In genomic region chr7:34644591-34644990, GRCm38 (mm10) we compare ENCODE assay signal across 20 mouse cellular contexts. TPM values are rescaled to one million over a fixed set of nuclear protein-coding genes. Genes with fewer than 3 reads are reported as not detected.
DNase-seq lines count a peak whose midpoint lies in the region; ATAC-seq and TF ChIP-seq lines count a peak whose summit lies in the region.
"Had no signal": no experiment of that assay in that cellular context is flagged by ENCODE, and none has a peak within 500 bp of the region (broad histone marks: within the 10 kb centered on the region; RNA-seq: fewer than 3 reads in every experiment).

No protein-coding gene starts in this region.

- peaks cover 98% of the 10 kb centered on the region for H3K36me3 ChIP-seq in hindbrain, embryonic 12.5 days
- H3K36me3 ChIP-seq in hindbrain, embryonic 10.5 days = peaks cover 100% of the 10 kb centered on the region
- peaks cover 81% of the 10 kb centered on the region for H3K36me3 ChIP-seq in midbrain, embryonic 14.5 days (ENCODE audit: control insufficient read depth, insufficient read depth, low read length)
- peaks cover 29% of the 10 kb centered on the region for H3K36me3 ChIP-seq in midbrain, embryonic 16.5 days (ENCODE audit: control insufficient read depth, insufficient read depth, low read length)
- H3K36me3 ChIP-seq in hindbrain, embryonic 14.5 days (replicated peaks; ENCODE audit: control insufficient read depth, insufficient read depth) = peaks cover 86% of the 10 kb centered on the region
- H3K36me3 ChIP-seq in midbrain, postnatal 0 days (ENCODE audit: insufficient read depth, low read length) = peaks cover 18% of the 10 kb centered on the region

- no peak overlapping the region for H3K9ac ChIP-seq in hindbrain, embryonic 12.5 days
- no peak overlapping the region for H3K9ac ChIP-seq in midbrain, embryonic 14.5 days (replicated peaks; ENCODE audit: low read length)
- H3K9ac ChIP-seq in midbrain, embryonic 16.5 days (ENCODE audit: low read depth, low read length) = no peak overlapping the region
- no peak overlapping the region for H3K9ac ChIP-seq in hindbrain, embryonic 14.5 days
- H3K9ac ChIP-seq in midbrain, postnatal 0 days (replicated peaks; ENCODE audit: low read length, poor library complexity, severe bottlenecking) = no peak overlapping the region
- H3K9ac ChIP-seq: forebrain, embryonic 15.5 days; heart, embryonic 15.5 days had no signal

- peaks cover 39% of the 10 kb centered on the region for H3K4me1 ChIP-seq in hindbrain, embryonic 12.5 days
- 0 out of 2 replicates have a peak, but pooled peaks cover 4% of the 10 kb centered on the region for H3K4me1 ChIP-seq in hindbrain, embryonic 10.5 days (replicated peaks)
- H3K4me1 ChIP-seq in midbrain, embryonic 14.5 days (ENCODE audit: control insufficient read depth, insufficient read depth, low read length) = peaks cover 9% of the 10 kb centered on the region; the same call in 1 of the 2 replicates
- peaks cover 12% of the 10 kb centered on the region; the same call in 1 of the 2 replicates for H3K4me1 ChIP-seq in midbrain, embryonic 16.5 days (ENCODE audit: control insufficient read depth, insufficient read depth, low read length)
- peaks cover 14% of the 10 kb centered on the region; the same call in 1 of the 2 replicates for H3K4me1 ChIP-seq in hindbrain, embryonic 14.5 days (replicated peaks; ENCODE audit: control insufficient read depth, insufficient read depth, low read length)
- H3K4me1 ChIP-seq in midbrain, postnatal 0 days (ENCODE audit: insufficient read depth, low read length) = no peaks in the 10 kb centered on the region

- TF ChIP-seq CTCF in midbrain, postnatal 0 days (IDR thresholded peaks at IDR 0.05) = peak; percentile 23

- H3K4me2 ChIP-seq in hindbrain, embryonic 12.5 days (replicated peaks) = no peak overlapping the region
- H3K4me2 ChIP-seq in midbrain, embryonic 14.5 days (ENCODE audit: low read length) = no peak overlapping the region
- H3K4me2 ChIP-seq in midbrain, embryonic 16.5 days (ENCODE audit: low read length) = no peak overlapping the region
- no peak overlapping the region for H3K4me2 ChIP-seq in hindbrain, embryonic 14.5 days (replicated peaks)
- H3K4me2 ChIP-seq in midbrain, postnatal 0 days (ENCODE audit: low read depth, low read length, poor library complexity, severe bottlenecking) = no peak overlapping the region
- H3K4me2 ChIP-seq: forebrain, embryonic 15.5 days; heart, embryonic 11.5 days; heart, embryonic 15.5 days had no signal

- 77% methylated on average over 18 of the region's 18 CpGs for WGBS in hindbrain, embryonic 12.5 days
- 84% methylated on average over 18 of the region's 18 CpGs for WGBS in hindbrain, embryonic 10.5 days
- WGBS in midbrain, embryonic 14.5 days = 67% methylated on average over 18 of the region's 18 CpGs
- WGBS in midbrain, embryonic 16.5 days = 65% methylated on average over 18 of the region's 18 CpGs
- WGBS in hindbrain, embryonic 14.5 days = 60% methylated on average over 18 of the region's 18 CpGs
- WGBS in midbrain, postnatal 0 days = 44% methylated on average over 18 of the region's 18 CpGs

- no peaks in the 10 kb centered on the region for H3K27me3 ChIP-seq in hindbrain, embryonic 12.5 days
- no peaks in the 10 kb centered on the region for H3K27me3 ChIP-seq in hindbrain, embryonic 10.5 days (ENCODE audit: insufficient read depth, poor library complexity, severe bottlenecking)
- H3K27me3 ChIP-seq in midbrain, embryonic 14.5 days (ENCODE audit: control insufficient read depth, insufficient read depth, low read length) = no peaks in the 10 kb centered on the region
- no peaks in the 10 kb centered on the region for H3K27me3 ChIP-seq in midbrain, embryonic 16.5 days (ENCODE audit: control insufficient read depth, insufficient read depth, low read depth, low read length)
- no peaks in the 10 kb centered on the region for H3K27me3 ChIP-seq in hindbrain, embryonic 14.5 days (ENCODE audit: control insufficient read depth, insufficient read depth, low read length)
- H3K27me3 ChIP-seq in midbrain, postnatal 0 days (ENCODE audit: insufficient read depth, low read length) = no peaks in the 10 kb centered on the region
- H3K27me3 ChIP-seq: forebrain, embryonic 15.5 days; heart, embryonic 15.5 days had no signal

- no peak for DNase-seq in hindbrain, embryonic 10.5 days (ENCODE audit: low spot score)
- DNase-seq in midbrain, embryonic 14.5 days = peak; percentile 52
- DNase-seq in hindbrain, embryonic 14.5 days (ENCODE audit: low spot score) = no peak
- DNase-seq in midbrain, postnatal 0 days (ENCODE audit: low spot score) = peak; percentile 60
- DNase-seq in MN1 (ENCODE audit: low spot score) = no peak
- DNase-seq: adrenal gland, adult 8-10 months; adrenal gland, postnatal 36 days; cerebellum, adult 11 months; cerebellum, adult 9-10 months; cerebellum, postnatal 36 days; gastrocnemius, postnatal 14 days; heart, adult 2 months; heart, postnatal 14 days had no signal

- no peak overlapping the region for H3K4me3 ChIP-seq in hindbrain, embryonic 12.5 days
- no peak overlapping the region for H3K4me3 ChIP-seq in hindbrain, embryonic 10.5 days
- H3K4me3 ChIP-seq in midbrain, embryonic 14.5 days (replicated peaks; ENCODE audit: low read depth, low read length) = no peak overlapping the region
- no peak overlapping the region for H3K4me3 ChIP-seq in midbrain, embryonic 16.5 days (ENCODE audit: low read depth, low read length)
- no peak overlapping the region for H3K4me3 ChIP-seq in hindbrain, embryonic 14.5 days (replicated peaks; ENCODE audit: low read length)
- no peak overlapping the region for H3K4me3 ChIP-seq in midbrain, postnatal 0 days (ENCODE audit: low read depth, low read length)
- H3K4me3 ChIP-seq: forebrain, embryonic 15.5 days; heart, adult 2 months; heart, embryonic 15.5 days had no signal

- ATAC-seq in hindbrain, embryonic 12.5 days (ENCODE audit: low FRiP score) = no peak
- no peak for ATAC-seq in midbrain, embryonic 14.5 days (ENCODE audit: low FRiP score, low TSS enrichment)
- ATAC-seq in midbrain, embryonic 16.5 days = no peak
- no peak for ATAC-seq in hindbrain, embryonic 14.5 days (ENCODE audit: low FRiP score)
- ATAC-seq in midbrain, postnatal 0 days (ENCODE audit: low FRiP score) = no peak
- ATAC-seq: forebrain, embryonic 15.5 days; inflammation-experienced regulatory T-cells, adult 6 months; intestine, postnatal 0 days had no signal

- 0 out of 2 replicates have a peak overlapping the region, but pooled peaks have one; percentile 12 for H3K27ac ChIP-seq in hindbrain, embryonic 12.5 days
- no peak overlapping the region for H3K27ac ChIP-seq in hindbrain, embryonic 10.5 days
- no peak overlapping the region for H3K27ac ChIP-seq in midbrain, embryonic 14.5 days (replicated peaks; ENCODE audit: low read depth, low read length)
- no peak overlapping the region; the same call in 1 of the 2 replicates for H3K27ac ChIP-seq in midbrain, embryonic 16.5 days (ENCODE audit: low read length)
- H3K27ac ChIP-seq in hindbrain, embryonic 14.5 days = 0 out of 2 replicates have a peak overlapping the region, but pooled peaks have one; percentile 26
- H3K27ac ChIP-seq in midbrain, postnatal 0 days (ENCODE audit: low read depth, low read length) = no peak overlapping the region
- H3K27ac ChIP-seq: forebrain, embryonic 15.5 days; heart, adult 2 months; heart, embryonic 15.5 days had no signal

- H3K9me3 ChIP-seq in hindbrain, embryonic 12.5 days (replicated peaks) = no peaks in the 10 kb centered on the region
- peaks cover 4% of the 10 kb centered on the region; the same call in 1 of the 2 replicates for H3K9me3 ChIP-seq in hindbrain, embryonic 10.5 days
- no peaks in the 10 kb centered on the region for H3K9me3 ChIP-seq in midbrain, embryonic 14.5 days (ENCODE audit: control insufficient read depth, low read length)
- H3K9me3 ChIP-seq in midbrain, embryonic 16.5 days (replicated peaks; ENCODE audit: control insufficient read depth, low read length, poor library complexity, severe bottlenecking) = no peaks in the 10 kb centered on the region
- H3K9me3 ChIP-seq in hindbrain, embryonic 14.5 days (ENCODE audit: control insufficient read depth, low read length) = no peaks in the 10 kb centered on the region
- H3K9me3 ChIP-seq in midbrain, postnatal 0 days (ENCODE audit: low read length) = no peaks in the 10 kb centered on the region
- H3K9me3 ChIP-seq: forebrain, embryonic 15.5 days; heart, embryonic 15.5 days had no signal

RNA-seq across cellular contexts. Expression of gene Kctd15, which starts 11.9 kb away (rescaled TPM):
- polyA plus RNA-seq in hindbrain, embryonic 12.5 days (2016; fragmentation: Nextera tagmentation; extraction: Ambion mirVana) = 36.9 and 42.1 TPM in 2 replicates
- polyA plus RNA-seq in hindbrain, embryonic 10.5 days (2016; fragmentation: Nextera tagmentation; extraction: Ambion mirVana) = 43.3 and 45.0 TPM in 2 replicates
- polyA plus RNA-seq in midbrain, embryonic 14.5 days (2014; fragmentation: Nextera tagmentation; extraction: Ambion mirVana) = 17.5 and 29.1 TPM in 2 replicates
- 24.8 and 26.5 TPM in 2 replicates for polyA plus RNA-seq in midbrain, embryonic 16.5 days (2015; fragmentation: Nextera tagmentation; extraction: Ambion mirVana)
- 12.3 and 13.0 TPM in 2 replicates for polyA plus RNA-seq in hindbrain, embryonic 14.5 days (2014; fragmentation: Nextera tagmentation; extraction: Ambion mirVana)
- 61.3 and 69.1 TPM in 2 replicates for total RNA-seq in midbrain, postnatal 0 days (2014; rRNA removed)
- polyA plus RNA-seq in midbrain, postnatal 0 days (2015; fragmentation: Nextera tagmentation; extraction: Ambion mirVana) = 15.0 and 15.7 TPM in 2 replicates
- polyA plus RNA-seq: inflammation-experienced regulatory T-cells, adult 6 months had no signal

Comparison
In these comparisons a context has a peak if more than half of its experiments do, and no peak if none do; other contexts are left out.
1. H3K27ac ChIP-seq: peak in hindbrain, embryonic 12.5 days (single experiment) and hindbrain, embryonic 14.5 days (single experiment); none in hindbrain, embryonic 10.5 days (single experiment), midbrain, embryonic 14.5 days (single experiment), midbrain, embryonic 16.5 days (single experiment) and midbrain, postnatal 0 days (single experiment).
2. DNase-seq: peak in midbrain, embryonic 14.5 days (single experiment) and midbrain, postnatal 0 days (single experiment); none in hindbrain, embryonic 10.5 days (single experiment), hindbrain, embryonic 14.5 days (single experiment) and MN1 (single experiment).